Mouse (Mus musculus) adrenal gland, adult 18-20 months (tissue): Measurements from ENCODE around the gene Pam16. TPM values are rescaled to one million over a fixed set of nuclear protein-coding genes. Genes with fewer than 3 reads are reported as not detected.

Source experiments
- DNase-seq, 2 experiments: peaks; one replicate each; pipeline ENCODE4 v3.0.0; 2021 to 2022; ENCODE audit warnings: low spot score in 2 of 2
- total RNA-seq, 2 experiments: library from RNA; stranded (reverse); gene quantifications; 1 replicate in 1 of 2; 2 replicates in 1 of 2; pipeline ENCODE4 v1.2.3; 2021

The Pam16 gene
- total RNA-seq, 2 experiments from 2014 or later: 117 to 118 TPM

DNA sequence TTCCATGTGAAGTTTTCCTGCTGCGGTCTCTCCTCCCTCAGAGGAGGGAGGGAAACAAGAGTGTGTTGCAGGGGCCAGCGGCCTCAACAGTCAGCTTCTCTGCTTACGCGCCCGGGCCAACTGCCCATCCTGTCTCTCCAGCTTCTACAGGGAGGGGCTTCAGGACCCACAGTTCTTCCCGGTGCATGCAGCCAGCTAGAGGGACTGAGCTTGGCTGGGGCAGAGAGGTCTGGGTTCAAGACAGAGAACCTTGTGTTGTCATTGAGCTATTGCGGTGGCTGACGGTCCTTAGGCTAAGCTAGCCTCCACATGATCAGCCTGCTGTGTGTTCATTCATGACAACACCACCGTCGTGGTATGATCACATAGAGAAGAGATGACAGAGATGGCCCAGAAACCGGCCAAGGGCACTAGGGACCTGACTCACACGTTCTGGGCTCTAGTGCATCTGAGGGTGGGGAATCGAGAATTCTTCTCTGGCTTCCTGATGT lies 22.9 kb upstream of the Pam16 start:
- no peak for DNase-seq

DNA sequence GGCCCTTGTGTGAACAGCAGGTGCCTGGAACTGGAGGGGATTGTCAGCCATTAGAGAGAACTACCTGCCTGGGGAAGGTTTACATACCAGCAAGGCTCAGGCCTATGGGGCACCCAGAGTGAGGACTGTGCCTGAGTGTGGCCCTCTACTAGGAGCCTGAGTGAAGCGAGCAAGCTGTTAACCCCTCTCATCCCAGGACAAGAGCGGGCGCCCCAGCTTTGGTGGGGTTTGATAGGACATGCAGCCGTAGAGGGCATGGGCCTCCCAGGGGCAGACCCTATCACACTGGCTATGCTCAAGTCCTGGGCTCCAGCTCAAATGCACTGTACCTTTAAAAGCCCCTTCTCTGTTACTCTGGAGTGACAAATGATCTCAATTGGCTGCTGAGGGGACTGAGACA lies 22.0 kb upstream of the Pam16 start:
- no peak for DNase-seq

DNA sequence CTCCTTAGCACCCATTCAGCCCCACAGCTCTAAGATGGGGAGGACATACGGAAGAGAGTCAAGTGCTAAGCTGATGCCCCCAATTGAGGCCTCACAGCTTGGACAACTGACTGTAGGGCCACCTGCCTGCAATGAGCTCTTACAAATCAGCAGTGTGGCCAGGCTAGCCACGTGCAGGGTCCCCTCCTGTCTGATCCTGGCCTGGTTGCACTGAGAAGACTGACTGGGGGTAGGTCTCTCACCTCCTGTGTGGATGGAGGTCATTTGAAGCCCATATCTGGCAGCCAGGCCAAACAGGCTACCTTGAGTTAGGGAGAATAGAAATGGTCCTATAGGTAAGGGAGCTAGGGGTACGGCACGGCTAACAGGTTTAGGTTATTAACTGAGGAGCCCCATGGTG lies 21.1 kb upstream of the Pam16 start:
- no peak for DNase-seq

DNA sequence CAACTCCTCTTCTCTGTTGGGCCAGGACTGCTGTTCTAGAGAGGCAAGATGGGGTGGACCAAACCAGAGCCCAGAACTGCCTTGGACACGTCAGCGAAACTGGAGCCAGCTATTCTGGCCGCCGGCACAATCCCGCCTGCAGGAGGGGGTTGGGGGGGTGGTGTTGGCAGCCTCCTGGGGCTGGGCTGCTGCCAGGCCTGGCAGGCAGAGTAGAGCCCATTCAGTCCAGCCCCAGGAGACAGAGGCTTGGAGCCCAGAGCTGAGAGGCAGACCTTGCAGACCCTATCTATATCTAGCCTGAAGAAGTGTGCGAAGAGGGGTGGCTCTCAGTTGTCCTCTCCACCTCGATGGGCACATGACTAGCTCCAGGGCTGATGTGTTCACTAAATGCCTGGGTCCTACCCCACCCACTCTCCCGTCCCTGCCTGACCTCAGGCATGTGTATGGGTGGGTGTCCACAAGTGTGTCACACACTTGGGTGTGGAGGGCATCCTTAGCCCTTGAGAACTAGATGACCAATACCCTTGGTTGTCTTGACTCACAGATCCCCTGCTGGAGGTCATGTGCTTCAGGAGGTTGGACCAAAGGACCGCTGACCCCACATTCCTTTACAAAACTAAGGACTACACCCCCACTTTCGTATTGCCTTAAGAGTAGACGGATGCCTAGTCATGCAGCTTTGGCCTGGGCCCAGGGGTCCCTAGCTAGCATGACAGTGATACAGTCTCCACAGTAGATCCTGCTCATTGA lies 19.1 kb upstream of the Pam16 start:
- peak; percentile 62 to 69 for DNase-seq

DNA sequence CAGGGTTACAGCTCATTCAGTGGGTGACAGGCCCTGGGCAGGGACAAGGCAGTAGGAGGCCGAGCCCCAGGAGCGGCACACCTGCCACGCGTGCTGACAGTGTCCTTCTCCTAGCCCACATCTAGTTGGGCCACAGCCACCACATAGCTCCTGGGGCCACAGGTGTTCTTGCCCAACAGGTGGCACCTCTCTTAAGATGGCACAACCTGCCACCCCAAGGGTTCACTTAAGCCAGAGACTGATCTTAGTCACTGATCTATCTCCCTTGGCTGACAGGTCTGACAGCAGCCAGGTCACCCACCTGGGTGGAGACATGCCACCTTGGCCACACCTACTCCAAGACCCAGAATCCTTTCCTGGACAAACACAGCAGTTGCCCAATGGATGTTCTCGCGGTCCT lies 18.1 kb upstream of the Pam16 start:
- no peak for DNase-seq

DNA sequence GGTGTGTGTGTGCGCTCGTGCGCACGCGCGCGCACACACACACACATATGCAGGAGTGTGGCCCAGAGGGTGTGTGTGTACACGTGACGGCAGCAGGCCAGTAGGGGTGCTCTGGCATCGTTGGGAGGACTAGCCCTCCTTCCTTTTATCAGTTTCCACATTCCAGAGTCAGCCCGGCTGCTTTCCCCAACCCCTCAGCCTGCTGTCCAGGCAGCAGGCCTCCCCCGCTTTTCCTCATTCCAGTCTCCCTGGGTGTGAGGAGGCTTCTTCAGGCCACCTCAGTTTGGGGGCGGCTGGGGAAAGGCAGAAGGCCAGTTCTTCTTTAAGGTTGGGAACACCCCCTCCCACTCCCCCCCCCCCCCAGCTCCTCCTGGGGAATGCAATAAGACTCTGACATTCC lies 17.4 kb upstream of the Pam16 start:
- no peak for DNase-seq

DNA sequence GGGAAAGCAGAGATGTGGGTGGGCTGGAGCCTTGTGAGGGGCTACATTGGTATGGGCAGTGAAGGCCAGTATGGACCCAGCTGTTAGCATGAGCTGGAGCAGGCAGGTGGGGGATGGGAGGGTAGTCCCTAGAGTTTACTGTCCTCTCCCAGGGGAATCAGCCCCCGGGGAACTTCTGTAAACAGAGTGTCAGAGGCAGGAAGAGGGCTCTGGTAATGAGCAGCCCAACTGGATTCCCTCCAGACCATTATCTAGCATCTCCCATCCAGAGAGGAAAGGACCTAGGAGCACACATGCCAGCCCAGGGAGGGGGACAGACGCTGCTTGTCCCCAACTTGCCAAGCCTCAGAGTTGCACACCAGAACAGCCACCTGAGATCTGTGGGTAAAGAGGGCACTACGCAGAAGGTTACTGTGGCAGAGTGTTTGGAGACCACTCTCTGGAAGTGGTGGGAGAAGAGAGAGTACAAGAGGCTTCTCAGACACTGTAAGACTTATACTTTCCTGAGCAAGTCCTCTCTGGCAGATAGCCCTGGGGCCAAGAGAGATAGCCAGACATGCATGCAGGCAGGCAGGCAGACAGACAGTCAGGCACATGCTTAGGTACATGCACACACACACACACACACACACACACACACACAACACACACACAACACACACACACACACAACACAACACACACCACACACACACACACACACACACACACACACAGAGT lies 16.5 kb upstream of the Pam16 start:
- DNase-seq: no peak

DNA sequence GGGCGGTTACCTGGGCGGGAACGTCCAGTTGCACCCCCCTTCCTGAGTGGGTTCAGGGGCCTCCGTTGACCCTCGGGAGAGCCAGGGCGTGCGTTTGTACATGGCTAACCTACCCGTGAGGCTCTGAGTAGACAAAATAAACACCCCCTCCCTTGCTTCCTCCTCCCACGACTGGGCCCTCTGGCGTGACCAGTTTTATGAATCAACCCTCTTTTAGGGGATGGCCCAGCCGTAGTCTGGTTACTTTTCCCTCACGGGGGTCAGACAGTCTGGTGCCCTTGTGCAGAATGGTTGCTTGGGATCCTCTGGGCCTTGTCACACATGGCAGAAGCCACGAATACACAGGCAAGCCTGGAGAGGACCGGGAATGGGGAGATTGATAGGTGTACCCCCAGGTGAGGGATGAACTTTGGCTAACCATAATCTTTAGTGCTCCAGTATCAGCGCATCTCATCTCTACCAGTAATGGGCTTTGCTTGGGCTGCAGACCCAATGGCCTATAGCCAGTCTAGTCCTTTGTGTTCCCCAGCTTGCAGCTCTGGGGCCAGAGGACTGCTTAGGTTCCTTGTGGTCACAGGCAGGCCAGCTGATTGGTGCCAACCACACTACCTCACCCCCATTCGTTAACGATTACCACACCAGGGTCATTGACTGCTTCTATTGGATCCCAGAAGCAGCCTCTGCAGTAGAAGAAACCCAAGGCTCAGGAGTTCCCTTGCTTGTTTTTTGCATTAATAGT lies 15.6 kb upstream of the Pam16 start:
- DNase-seq: no peak

DNA sequence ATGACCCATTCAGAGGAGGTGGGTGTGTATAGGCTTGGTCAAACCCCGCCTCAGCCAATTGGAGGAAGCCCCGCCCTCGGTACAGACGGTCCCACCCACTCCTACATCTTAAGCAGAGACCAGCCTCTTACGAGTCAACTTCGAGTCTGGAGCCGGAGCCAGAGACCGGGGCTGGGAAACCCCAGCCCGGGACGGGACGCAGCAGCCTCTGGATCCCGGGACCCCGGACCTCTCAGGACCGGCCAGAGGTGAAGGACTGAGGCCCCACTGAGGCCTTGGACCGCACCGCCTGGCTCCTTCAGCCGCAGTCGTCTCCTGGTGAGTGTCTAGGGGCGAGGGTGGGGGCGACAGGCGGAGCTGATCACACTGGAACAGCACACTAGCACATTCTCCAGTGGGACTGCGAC lies 15.0 kb upstream of the Pam16 start, which contains the start of the genes Vasn and Dnaja3:
Vasn (plus strand) TSS at position 111 of the 407 bp plus-strand sequence.
Dnaja3 (plus strand) TSS at position 159 of the 407 bp plus-strand sequence.
- peak; percentile 78 to 83 for DNase-seq

DNA sequence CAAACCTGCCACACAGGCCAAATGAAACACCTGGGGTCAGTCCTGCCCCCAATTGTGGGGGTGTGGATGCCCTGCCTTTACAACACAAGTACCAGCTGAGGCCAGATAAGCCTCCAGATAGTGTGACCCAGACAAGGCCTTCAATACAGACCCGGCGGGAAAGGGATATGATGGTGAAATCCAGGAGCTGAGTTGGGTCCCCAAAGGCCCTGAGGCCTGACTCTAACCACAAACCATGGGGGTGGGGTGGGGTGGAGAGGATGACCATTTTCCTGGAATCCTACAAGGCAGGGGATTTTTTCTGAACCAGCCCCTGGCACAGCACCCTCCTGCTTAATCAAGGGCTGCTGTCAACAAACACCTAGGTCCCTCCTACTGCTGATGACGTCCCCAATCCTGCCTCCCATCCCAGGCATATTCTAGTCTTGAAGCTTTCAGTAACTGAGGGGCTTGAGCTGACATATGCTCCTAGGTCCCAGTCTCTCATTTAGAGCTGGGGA lies 14.2 kb upstream of the Pam16 start:
- no peak for DNase-seq

DNA sequence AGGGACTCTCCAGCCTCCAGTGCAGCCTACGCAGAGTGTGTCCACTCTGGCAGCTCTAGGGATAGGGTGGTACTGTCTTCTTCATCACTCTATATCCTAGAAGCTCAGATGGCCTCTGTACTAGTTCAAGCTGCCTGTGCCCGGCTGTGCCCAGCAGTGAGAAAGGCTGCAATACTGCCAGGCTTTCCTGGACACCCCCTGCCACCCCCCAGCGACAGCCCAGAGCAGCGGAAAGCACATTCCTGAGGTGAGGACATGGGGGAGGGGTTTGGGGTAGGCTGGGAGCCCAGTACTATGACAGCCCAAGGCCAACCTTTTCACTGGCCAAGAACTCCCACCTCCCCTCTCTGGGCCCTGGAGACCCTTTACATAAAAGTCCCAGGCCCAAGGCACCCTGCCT lies 11.0 kb upstream of the Pam16 start:
- no peak for DNase-seq

DNA sequence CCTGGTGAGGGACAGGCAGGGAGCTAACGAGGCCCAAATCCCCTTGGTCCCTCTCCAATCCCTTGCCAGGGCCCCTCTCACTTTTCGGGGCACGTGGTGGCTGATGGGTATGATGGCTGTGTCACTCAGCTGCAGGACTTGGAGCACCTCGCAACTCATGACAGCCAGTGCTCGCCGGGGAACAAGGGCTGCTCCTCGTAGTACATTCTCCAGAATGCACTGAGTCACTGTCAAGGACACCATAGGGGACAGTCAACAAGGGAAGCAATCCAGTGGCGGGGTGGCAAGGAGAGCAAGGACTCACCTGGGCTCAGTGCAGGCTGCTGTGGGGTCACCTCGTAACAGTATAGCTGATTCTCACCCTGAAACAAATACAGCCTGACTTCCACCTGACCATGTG lies 9.9 kb upstream of the Pam16 start:
- no peak for DNase-seq

DNA sequence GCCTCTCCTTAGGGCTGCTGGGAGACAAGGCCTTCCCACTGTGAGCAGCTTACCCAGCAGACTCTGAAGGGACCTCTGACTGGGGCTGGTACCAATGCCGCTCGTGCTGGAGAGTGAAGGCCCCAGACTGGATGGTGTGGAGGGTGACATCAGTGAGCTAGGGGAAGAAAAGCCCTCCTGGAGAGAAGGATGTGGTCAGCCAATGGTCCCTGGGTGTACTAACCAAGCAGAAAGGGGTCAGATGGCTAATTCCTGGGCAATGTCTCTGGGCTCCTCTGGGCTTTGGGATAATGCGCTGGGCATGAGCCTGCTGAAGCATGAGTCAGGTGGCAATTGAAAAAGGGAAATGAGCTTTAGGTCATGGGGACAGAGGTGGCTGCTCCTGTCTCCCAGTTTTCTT lies 8.9 kb upstream of the Pam16 start:
- DNase-seq: no peak

DNA sequence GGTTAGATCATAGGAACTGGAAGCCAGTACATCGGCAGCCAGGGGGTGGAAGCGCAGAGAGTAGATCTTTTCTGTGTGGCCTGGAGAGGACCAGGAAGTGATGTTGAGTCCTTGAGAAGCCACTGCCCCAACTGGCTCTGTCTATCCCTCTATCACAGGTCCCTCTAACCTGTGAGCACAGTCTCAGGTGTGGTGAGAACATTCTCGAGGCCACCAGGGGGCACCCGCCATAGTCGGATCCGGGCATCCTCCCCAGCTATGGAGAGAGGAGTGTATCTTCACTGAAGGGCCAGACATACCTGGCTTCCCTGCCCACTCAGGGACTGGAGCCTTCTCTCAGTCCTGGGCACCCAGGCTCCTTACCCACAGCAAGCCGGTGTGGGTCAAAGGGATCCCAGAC lies 7.3 kb upstream of the Pam16 start:
- DNase-seq: no peak

DNA sequence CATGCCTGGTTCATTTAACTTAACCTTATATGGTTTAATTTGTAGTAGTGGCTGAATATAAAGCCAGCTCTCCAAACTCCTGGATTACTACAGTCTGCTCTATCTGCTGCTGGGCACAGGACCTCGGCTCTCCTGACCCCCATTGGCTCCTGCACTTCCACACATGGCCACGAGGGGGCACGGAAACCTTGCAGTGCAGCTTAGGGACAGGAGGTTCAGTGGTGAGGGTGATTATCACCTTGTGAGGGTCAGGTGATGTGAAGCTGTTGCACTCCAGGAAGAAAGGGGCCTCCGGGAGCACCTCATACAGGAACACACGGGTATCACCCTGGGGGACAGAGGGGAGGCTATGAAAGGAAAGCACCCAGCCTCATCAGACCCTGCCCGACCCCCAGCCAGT lies 5.2 kb upstream of the Pam16 start:
- peak; percentile 90 to 92 for DNase-seq

DNA sequence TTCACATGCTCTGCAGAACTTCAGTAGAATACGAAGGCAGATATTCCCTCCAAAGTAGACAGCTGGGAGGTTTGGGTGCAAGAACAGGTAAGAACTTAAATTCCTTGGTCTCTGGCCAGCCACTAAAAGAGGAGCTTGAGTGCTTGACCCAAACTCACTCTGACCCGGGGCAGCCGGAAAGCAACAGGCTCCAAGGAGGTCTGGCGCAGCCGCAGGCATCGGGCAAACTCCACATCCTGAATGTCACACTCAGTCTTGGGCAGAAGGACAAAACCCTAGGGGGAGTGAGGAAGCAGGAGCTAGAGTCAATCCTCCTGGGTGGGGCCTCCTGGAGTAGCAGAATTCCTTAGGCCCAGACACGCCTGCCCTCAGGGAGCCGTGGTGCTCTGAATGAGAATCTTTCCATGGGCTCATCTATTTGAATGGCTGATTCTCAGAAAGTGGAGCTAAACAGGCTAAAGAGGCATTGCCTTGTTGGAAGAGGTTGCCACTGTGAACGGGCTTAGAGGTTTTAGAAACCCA lies 4.2 kb upstream of the Pam16 start:
- no peak for DNase-seq

DNA sequence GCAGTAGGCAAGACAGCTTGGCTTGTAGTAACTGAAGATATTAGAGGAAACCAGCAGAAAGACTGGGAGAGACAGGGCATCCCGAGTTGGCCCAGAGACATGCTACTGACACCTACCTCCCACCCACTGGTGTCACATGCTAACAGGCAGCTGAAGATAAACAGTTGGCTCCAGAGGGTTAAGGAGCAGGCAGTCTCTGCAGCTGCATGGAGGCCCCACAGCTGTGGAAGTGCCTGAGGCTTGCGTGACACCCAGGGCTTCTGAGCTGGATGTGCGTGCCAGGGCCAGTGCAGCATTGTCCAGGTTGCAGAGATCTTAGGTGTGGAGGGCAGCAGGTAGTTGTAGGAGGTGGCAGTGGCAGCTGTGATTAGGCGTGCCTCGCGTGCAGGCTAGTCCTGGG lies 2.3 kb upstream of the Pam16 start:
- no peak for DNase-seq

DNA sequence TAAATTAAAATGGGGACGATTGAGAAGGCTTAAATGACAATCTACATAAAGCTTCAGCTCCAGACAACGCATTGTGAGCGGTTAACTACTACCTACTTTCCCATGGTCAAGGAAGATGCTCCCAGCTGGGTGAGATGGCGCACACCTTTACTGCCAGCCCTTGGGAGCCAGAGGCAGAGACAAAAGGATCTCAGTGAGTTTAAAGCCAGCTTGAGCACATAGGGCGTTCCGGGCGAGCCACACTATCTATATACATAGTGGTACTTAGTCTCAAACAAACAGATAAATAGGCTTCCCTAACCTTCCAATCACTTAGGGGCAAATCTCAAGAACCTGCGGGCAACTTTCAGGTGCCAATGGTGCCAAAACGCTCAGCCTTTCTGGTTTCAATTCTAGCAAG lies 714 bp downstream of the Pam16 start:
- DNase-seq: no peak

DNA sequence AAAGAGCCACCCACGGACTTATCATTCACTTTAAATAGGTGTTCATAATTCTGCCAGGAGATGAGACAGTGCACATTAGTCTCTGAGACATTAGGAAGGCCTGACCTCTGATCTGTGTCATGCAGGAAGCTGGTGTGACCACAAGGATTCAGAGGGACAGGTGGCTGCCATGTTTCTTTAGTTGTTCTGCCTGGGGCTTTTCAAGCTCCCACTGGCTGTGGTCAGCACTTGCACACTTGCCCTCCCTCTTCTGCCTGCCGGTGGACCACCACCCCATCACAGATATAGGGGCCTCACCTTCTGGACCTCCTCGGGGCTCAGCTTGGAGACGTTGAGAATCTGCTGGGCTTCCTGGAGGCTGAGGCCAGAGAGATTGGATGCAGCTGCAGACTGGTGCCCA lies 8.0 kb downstream of the Pam16 start:
- no peak for DNase-seq

DNA sequence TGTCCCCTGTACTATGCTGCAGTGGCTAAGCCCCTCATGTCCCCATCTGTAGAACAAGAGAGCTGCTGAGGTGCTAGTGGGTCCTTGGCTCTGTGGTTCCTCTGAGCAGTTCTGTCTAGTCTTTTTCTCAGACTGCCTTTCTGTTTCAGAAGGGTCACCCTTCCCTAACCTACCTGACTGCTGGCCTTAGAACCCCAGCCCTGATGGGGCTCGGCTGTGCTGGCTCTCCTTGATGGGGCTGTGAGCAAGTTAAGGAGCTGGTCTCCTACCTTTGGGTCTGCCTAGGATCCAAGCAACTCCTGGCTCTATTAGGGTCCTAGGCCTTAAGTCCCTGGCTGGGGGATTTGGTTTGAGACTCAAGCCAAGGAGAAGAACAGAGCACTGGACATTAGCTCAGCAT lies 9.5 kb downstream of the Pam16 start:
- DNase-seq: no peak

DNA sequence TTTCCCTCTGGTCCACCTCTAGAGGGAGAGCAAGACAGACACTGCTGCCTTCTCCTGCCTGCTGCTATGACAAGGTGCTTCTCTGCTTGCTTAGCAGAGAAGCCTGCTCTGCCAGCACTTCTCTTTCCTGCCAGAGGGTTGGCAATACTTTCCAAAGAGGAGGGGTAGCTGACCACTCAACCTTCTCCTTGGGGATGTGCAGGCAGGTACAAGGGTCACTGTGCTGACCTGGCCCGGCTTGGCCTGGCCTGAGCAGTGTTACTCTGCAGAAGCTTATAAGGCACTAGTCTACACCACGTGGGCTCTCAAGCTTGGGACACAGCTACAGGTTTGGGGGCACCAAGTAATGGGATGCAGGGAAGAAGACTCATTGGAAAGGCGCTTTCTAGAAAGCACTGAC lies 10.1 kb downstream of the Pam16 start:
- no peak for DNase-seq
